Mouse (Mus musculus) kidney, postnatal 4 days (tissue): ENCODE data around the gene Fyb.
"Not testable (repeated sequence)": the region's sequence is repeated elsewhere in the genome, so short reads cannot be mapped to it uniquely, and the experiment has no call there.

Source experiments
- DNase-seq, 2 experiments: peaks; one replicate each; pipeline ENCODE4 v3.0.0; 2021; ENCODE audit warnings: mixed read lengths in 2 of 2

Fyb gene

DNA sequence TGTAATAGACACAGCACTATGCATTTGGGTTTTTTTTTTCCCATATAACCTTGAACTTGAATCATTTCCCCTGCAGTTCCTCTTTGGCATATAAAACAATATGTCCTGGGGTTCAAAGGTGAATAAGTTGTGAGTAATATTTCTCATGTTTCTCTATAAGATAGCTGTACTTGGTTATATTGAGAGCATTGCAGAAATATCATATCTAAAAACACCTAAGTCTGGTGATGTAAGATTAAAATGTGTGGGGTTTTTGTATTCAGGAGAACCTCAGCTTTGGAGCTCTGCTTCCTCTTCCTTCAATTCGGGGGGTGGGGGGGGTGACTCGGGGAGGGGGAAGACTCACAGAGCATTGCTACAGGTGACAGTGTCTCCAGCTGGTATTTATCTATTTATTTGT is 40.0 kb downstream of the Fyb start:
- no peak for DNase-seq

DNA sequence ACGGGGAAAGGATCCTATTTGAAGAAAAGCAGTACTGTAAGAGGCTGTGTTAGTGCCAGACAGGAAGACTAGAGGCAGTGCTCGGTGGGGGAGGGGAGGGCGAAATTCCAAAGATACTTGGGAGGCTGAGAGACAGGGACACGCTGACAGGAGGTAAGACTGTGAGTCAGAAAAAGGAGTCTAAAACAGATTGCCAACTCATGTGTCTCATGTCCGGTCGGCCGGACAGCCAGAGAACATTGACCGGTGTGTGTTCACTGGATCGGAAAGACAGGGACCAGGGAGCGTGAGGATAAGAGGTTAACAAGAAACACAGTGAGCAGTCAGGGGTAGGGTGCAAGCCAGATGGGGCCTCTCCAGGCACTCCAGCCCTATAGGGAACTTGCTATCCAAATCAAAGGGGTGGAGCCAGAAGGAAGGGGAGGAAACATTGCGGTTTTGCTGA is 42.3 kb downstream of the Fyb start:
- peak; percentile 86 to 91 for DNase-seq

DNA sequence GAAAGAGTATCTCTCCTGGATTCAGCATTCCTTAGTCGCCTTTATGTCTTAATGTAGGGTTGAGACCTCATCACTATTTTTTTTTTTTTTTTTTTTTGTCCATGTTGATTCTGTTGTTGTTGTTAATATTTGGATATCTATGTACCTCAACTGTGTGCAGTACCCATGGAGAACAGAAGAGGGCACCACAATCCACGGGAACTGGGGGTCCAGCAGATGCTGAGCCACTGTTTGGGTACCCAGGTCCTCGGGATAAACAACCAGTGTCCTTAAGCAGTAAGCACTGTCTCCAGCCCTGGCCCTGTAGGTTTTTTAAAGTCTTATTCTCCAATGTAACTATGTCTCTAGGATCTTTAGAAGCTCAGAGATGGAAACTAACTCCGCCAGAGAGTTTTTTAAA is 43.2 kb downstream of the Fyb start:
- no peak for DNase-seq

GRCm38 (mm10) chr15:6567993-6568392 is 45.3 kb downstream of the Fyb start:
- no peak for DNase-seq

- DNase-seq = no peak
Observed at GRCm38 (mm10) chr15:6568605-6569004, 46.0 kb downstream of the Fyb start.

DNA sequence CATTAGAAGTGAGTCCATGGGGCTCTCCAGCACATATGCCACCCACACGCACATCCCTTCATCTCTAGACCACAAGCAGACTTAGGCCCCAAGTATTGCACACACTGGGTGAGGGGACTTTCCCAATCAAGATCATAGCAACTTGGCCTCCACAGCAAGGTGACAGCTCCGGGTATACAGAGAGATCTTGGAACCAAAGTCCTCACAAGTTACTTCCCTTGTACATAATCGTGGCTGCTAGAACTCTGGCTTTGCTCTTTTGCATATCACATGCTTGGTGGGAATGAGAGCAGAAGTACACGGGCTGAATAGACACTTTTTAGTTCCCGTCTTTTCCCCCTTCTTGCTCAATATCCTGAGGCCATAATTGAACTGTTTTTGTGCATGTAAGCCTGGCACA is 46.4 kb downstream of the Fyb start:
- DNase-seq = no peak

- no peak for DNase-seq
Observed at GRCm38 (mm10) chr15:6570164-6570861, 47.7 kb downstream of the Fyb start.

- peak; percentile 68 to 74 for DNase-seq
Observed at GRCm38 (mm10) chr15:6570876-6571275, 48.2 kb downstream of the Fyb start.

DNA sequence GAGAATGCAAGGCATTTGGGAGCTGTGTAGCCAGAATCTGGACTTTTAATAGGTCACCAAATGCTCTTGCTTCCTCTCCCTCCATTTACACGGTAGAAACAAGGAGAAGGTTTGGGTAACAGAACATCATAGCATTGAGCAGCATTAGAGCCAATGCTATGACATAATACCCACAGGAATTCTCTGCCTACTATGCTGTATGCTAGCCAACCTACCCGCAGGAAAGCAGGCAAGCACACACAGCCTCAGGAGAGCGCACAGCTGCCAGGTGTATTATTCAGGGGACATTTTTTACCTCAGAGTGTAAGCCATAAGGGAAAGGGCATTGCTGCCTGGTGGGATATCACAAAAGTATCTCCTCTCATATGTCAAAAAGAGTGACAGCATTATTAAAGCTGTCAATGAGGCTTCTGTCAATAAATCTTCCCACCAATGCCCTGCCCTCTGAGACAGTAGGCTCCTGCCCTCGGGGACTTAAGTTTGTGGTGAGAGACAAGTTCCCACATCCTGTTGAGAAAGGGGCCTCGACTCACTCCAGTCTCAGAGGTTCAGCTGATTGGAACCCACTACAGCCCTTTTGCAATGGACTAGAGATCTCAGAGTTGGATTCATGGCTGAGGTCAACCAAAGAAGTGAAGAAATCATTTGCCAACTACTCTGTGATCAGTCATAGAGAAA is 51.8 kb downstream of the Fyb start:
- no peak for DNase-seq

DNA sequence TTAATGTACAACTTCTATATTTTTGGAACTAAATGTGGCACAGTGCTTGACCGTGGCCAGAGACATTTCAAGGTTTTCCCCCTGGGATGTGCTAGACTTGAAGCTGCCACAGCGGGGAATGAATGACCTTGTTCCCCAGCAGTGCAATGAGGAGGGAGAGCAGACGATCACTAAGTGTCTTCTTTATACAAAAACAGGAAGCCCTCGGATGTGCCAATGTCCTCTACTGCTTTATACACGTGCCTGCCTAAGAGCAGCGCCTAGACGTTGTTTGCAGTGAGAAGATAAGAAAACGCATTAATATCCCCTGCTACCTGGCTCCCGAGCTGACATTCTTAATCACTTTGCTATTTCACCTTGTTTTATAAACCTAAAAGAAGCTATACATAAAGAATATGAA is 55.3 kb downstream of the Fyb start:
- DNase-seq = no peak

GRCm38 (mm10) chr15:6578654-6579053 is 56.0 kb downstream of the Fyb start:
- no peak for DNase-seq

GRCm38 (mm10) chr15:6579194-6579768 is 56.6 kb downstream of the Fyb start:
- no peak for DNase-seq

GRCm38 (mm10) chr15:6579769-6580261 is 57.2 kb downstream of the Fyb start:
- DNase-seq = peak in 1 of 2 experiments; percentile 16

GRCm38 (mm10) chr15:6584645-6585044 is 62.0 kb downstream of the Fyb start:
- no peak for DNase-seq

- not testable (repeated sequence) for DNase-seq
Observed at GRCm38 (mm10) chr15:6586351-6586750, 63.7 kb downstream of the Fyb start.

- no peak for DNase-seq
Observed at GRCm38 (mm10) chr15:6587526-6587925, 64.9 kb downstream of the Fyb start.

- DNase-seq = no peak
Observed at GRCm38 (mm10) chr15:6588192-6588591, 65.5 kb downstream of the Fyb start.

GRCm38 (mm10) chr15:6590846-6591451 is 68.3 kb downstream of the Fyb start:
- no peak for DNase-seq

DNA sequence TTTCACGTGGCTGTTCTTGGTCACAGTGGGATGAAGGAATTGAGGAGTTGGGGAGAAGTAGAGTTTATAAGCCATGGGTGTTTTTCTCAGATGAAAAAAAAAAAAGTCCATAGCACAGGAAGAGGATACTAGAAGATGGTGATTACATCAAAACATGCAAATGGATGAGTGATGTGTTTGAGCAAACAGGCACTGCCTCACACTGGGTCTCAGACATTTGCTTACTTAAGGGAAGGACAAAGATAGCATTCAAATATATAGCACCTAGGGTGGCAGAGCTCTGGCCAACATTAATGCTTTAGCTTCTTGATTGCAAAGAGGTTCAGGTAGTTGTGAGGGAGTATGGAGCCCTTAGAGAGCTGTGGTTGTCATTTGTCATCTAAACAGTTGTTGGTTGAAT is 68.9 kb downstream of the Fyb start:
- DNase-seq = no peak

GRCm38 (mm10) chr15:6592561-6593253 is 70.1 kb downstream of the Fyb start:
- no peak for DNase-seq

- DNase-seq = no peak
Observed at GRCm38 (mm10) chr15:6593254-6593623, 70.6 kb downstream of the Fyb start.

DNA sequence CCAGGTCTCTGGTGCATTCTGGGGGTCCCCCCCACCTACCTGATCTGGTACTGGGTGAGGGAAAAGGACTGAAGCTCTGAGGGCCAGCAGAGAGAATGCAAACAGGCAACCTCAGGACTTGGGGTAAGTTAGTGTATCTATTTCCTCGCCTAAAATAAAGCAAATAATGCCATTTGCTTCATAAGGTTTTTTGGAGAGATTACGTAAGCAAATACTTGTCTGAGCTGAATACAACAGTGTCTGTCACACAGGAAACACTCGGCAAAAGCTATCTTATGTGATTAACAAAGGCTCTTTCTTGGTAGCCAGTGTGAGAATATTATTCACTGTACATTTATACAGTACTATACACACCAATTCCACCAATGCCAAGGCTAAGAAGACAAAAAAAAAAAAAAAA is 76.0 kb downstream of the Fyb start:
- DNase-seq = no peak

- DNase-seq = no peak
Observed at GRCm38 (mm10) chr15:6600314-6600713, 77.7 kb downstream of the Fyb start.
